Mouse (Mus musculus) limb, embryonic 15.5 days (tissue): ENCODE data around the gene Nccrp1. TPM values are rescaled to one million over a fixed set of nuclear protein-coding genes. Genes with fewer than 3 reads are reported as not detected.

Experiments used
- ATAC-seq: fragments of 200-750 bp; cut with Nextera tagmentation; 2 replicates; pipeline ENCODE4 v1.8.0; 2017; ENCODE audit warnings: low read depth, moderate TSS enrichment; ENCODE audit not compliant: insufficient number of reproducible peaks, low FRiP score, low TSS enrichment
- H3K27ac ChIP-seq: fragments of 300-500 bp; sonication (generic); 2 replicates; pipeline ENCODE4 v1.5.1; 2015; ENCODE audit warnings: moderate library complexity, mild to moderate bottlenecking, inconsistent platforms
- H3K27me3 ChIP-seq: fragments of 300-500 bp; sonication (generic); 2 replicates; pipeline ENCODE4 v1.6.1; 2015; ENCODE audit warnings: inconsistent platforms
- H3K36me3 ChIP-seq: fragments of 300-500 bp; sonication (generic); 2 replicates; pipeline ENCODE4 v1.6.1; 2015; ENCODE audit warnings: inconsistent platforms
- H3K4me1 ChIP-seq: fragments of 300-500 bp; sonication (generic); 2 replicates; pipeline ENCODE4 v1.6.1; 2015; ENCODE audit warnings: inconsistent platforms
- H3K4me2 ChIP-seq: fragments of 300-500 bp; sonication (generic); 2 replicates; pipeline ENCODE4 v1.6.1; 2015; ENCODE audit warnings: mild to moderate bottlenecking, inconsistent platforms
- H3K4me3 ChIP-seq: fragments of 300-500 bp; sonication (generic); 2 replicates; pipeline ENCODE4 v1.5.1; 2015; ENCODE audit warnings: mild to moderate bottlenecking, inconsistent platforms
- H3K9ac ChIP-seq: fragments of 300-500 bp; sonication (generic); 2 replicates; pipeline ENCODE4 v1.6.1; 2015; ENCODE audit warnings: inconsistent platforms
- H3K9me3 ChIP-seq: fragments of 300-500 bp; sonication (generic); 2 replicates; pipeline ENCODE4 v1.6.1; 2016; ENCODE audit warnings: inconsistent platforms
- WGBS: fragments of 180-500 bp; shearing (Covaris S2); methylation state at CpG from one replicate; pipeline ENCODE4 v1.1.7; 2015; 5-methylcytosine and 5-hydroxymethylcytosine counted together
- polyA plus RNA-seq: library from polyadenylated mRNA; unstranded; fragments of >200 nt; fragmentation: Nextera tagmentation; extraction: Ambion mirVana; gene quantifications from 2 replicates; pipeline ENCODE4 v1.2.1, GENCODE M21; 2015

Nccrp1 gene
- polyA plus RNA-seq, 1 experiment from 2014 or later, result 1.6 TPM

DNA sequence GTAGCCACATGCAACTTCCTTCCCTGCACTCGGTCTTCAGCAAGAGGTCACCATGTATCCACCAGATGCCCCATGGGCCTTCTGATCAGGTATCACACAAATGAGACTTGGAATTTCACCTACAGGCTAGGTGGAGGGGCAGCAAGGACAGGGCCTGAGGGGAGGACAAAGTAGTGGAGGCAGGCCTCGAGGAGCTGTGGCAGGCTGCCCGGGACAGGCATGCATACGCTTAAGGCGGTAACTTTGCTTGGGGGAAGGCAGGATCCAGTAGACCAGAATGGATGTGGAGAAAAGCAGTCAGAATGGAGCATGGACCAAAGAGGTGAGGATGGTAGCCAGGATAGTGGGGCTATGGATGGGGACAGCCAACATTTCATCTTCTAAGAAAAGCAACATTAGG lies 32.8 kb upstream of the Nccrp1 start:
- H3K4me2 ChIP-seq, result no peak overlapping the region
- no peak for ATAC-seq
- no peaks in the 10 kb centered on the region for H3K36me3 ChIP-seq
- peaks cover 59% of the 10 kb centered on the region for H3K4me1 ChIP-seq
- no peak overlapping the region for H3K4me3 ChIP-seq
- no peaks in the 10 kb centered on the region for H3K27me3 ChIP-seq
- no peak overlapping the region for H3K9ac ChIP-seq
- H3K27ac ChIP-seq, result no peak overlapping the region
- H3K9me3 ChIP-seq, result no peaks in the 10 kb centered on the region
- WGBS, result 65% methylated on average over 5 of the region's 5 CpGs

GRCm38 (mm10) chr7:28578543-28579053 lies 31.5 kb upstream of the Nccrp1 start:
- no peak overlapping the region for H3K4me2 ChIP-seq
- peak overlapping the region; percentile 58; the same call in 1 of the 2 replicates for H3K27ac ChIP-seq
- no peaks in the 10 kb centered on the region for H3K9me3 ChIP-seq
- H3K4me3 ChIP-seq, result no peak overlapping the region
- no peak overlapping the region for H3K9ac ChIP-seq
- 73% methylated on average over 5 of the region's 5 CpGs for WGBS
- no peaks in the 10 kb centered on the region for H3K36me3 ChIP-seq
- ATAC-seq, result no peak
- no peaks in the 10 kb centered on the region for H3K27me3 ChIP-seq
- peaks cover 47% of the 10 kb centered on the region for H3K4me1 ChIP-seq

- ATAC-seq, result no peak
- Histone ChIP-seq H3K36me3 (no peaks in the 10 kb centered on the region), H3K4me3 (no peak overlapping the region), H3K9ac (no peak overlapping the region), H3K4me1 (peaks cover 43% of the 10 kb centered on the region), H3K27ac (peak overlapping the region; percentile 58; the same call in 1 of the 2 replicates), H3K9me3 (no peaks in the 10 kb centered on the region), H3K4me2 (no peak overlapping the region), H3K27me3 (no peaks in the 10 kb centered on the region)
- WGBS, result 64% methylated on average over 9 of the region's 9 CpGs
These were observed 30.9 kb upstream of the Nccrp1 start for GRCm38 (mm10) chr7:28577826-28578542.

GRCm38 (mm10) chr7:28576271-28576914 lies 29.3 kb upstream of the Nccrp1 start:
- peak overlapping the region; percentile 72 for H3K27ac ChIP-seq
- H3K9ac ChIP-seq, result no peak overlapping the region
- H3K4me3 ChIP-seq, result no peak overlapping the region
- ATAC-seq, result peak; percentile 73
- no peaks in the 10 kb centered on the region for H3K36me3 ChIP-seq
- H3K27me3 ChIP-seq, result no peaks in the 10 kb centered on the region
- H3K9me3 ChIP-seq, result no peaks in the 10 kb centered on the region
- peaks cover 57% of the 10 kb centered on the region for H3K4me1 ChIP-seq
- 50% methylated on average over 5 of the region's 5 CpGs for WGBS
- no peak overlapping the region for H3K4me2 ChIP-seq

DNA sequence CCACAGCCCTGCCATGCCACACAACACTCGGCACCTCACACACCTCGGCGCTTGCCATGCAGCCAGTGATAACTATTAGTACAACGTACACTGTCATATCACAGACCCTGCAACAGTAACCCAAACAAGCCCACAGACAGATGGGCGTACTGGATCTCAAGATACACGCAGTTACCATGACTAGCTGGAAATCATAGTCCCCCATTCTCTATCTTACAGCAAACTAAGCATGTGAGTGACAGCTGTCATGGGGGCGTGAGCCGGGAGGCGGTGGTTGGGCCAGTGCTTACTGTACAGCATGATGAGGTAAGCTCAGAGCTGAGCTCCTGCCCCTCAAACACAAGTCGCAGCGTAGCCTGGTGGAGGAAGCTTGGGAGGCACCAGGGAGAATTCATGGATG lies 28.5 kb upstream of the Nccrp1 start:
- H3K9ac ChIP-seq, result no peak overlapping the region
- 77% methylated on average over 11 of the region's 11 CpGs for WGBS
- H3K9me3 ChIP-seq, result no peaks in the 10 kb centered on the region
- H3K36me3 ChIP-seq, result no peaks in the 10 kb centered on the region
- H3K27me3 ChIP-seq, result no peaks in the 10 kb centered on the region
- H3K4me3 ChIP-seq, result no peak overlapping the region
- no peak overlapping the region for H3K4me2 ChIP-seq
- H3K27ac ChIP-seq, result no peak overlapping the region
- ATAC-seq, result no peak
- H3K4me1 ChIP-seq, result peaks cover 65% of the 10 kb centered on the region

DNA sequence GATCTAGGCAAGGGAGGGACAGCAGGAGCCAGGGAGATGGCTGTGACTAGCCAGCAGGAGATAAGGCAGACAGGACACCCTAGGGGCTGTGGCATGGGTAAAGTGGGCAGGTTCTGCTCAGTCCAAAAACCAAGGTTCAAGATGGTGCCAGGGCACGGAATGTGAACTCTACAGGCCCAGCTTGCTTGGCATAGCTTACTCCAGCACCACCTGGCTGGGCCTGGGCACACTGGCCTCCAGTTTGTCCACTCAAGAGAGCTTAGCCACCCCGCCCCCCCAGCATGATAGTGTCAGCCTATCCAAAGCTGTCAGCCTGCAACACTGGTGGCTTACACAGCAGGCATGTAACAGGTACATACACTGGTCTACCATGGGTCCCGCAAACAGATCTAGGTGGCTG lies 26.2 kb upstream of the Nccrp1 start:
- no peak overlapping the region for H3K27ac ChIP-seq
- H3K36me3 ChIP-seq, result 0 out of 2 replicates have a peak, but pooled peaks cover 2% of the 10 kb centered on the region
- H3K27me3 ChIP-seq, result no peaks in the 10 kb centered on the region
- WGBS, result 93% methylated on average over 3 of the region's 3 CpGs
- no peaks in the 10 kb centered on the region for H3K9me3 ChIP-seq
- ATAC-seq, result no peak
- H3K4me1 ChIP-seq, result peaks cover 62% of the 10 kb centered on the region
- H3K4me2 ChIP-seq, result no peak overlapping the region
- H3K4me3 ChIP-seq, result no peak overlapping the region
- no peak overlapping the region for H3K9ac ChIP-seq

GRCm38 (mm10) chr7:28572689-28573088 lies 25.6 kb upstream of the Nccrp1 start:
- Histone ChIP-seq H3K4me3 (no peak overlapping the region), H3K27ac (no peak overlapping the region), H3K4me1 (peaks cover 61% of the 10 kb centered on the region), H3K9ac (no peak overlapping the region), H3K27me3 (no peaks in the 10 kb centered on the region), H3K9me3 (no peaks in the 10 kb centered on the region), H3K36me3 (peaks cover 7% of the 10 kb centered on the region), H3K4me2 (no peak overlapping the region)
- WGBS, result 79% methylated on average over 5 of the region's 5 CpGs
- no peak for ATAC-seq

GRCm38 (mm10) chr7:28570982-28571682 lies 24.1 kb upstream of the Nccrp1 start:
- Histone ChIP-seq H3K27me3 (no peaks in the 10 kb centered on the region), H3K9ac (no peak overlapping the region), H3K4me2 (no peak overlapping the region; the same call in 1 of the 2 replicates), H3K27ac (peak overlapping the region; percentile 39), H3K4me1 (peaks cover 45% of the 10 kb centered on the region), H3K9me3 (no peaks in the 10 kb centered on the region), H3K36me3 (peaks cover 23% of the 10 kb centered on the region), H3K4me3 (no peak overlapping the region)
- WGBS, result 31% methylated on average over 5 of the region's 5 CpGs
- no peak for ATAC-seq

- Histone ChIP-seq H3K4me3 (no peak overlapping the region), H3K9ac (no peak overlapping the region), H3K4me1 (peaks cover 39% of the 10 kb centered on the region), H3K27me3 (no peaks in the 10 kb centered on the region), H3K36me3 (peaks cover 30% of the 10 kb centered on the region), H3K9me3 (no peaks in the 10 kb centered on the region), H3K27ac (peak overlapping the region; percentile 39), H3K4me2 (peak overlapping the region; percentile 5)
- 46% methylated on average over 12 of the region's 12 CpGs for WGBS
- ATAC-seq, result no peak
These were observed 23.4 kb upstream of the Nccrp1 start for GRCm38 (mm10) chr7:28570291-28570981.

DNA sequence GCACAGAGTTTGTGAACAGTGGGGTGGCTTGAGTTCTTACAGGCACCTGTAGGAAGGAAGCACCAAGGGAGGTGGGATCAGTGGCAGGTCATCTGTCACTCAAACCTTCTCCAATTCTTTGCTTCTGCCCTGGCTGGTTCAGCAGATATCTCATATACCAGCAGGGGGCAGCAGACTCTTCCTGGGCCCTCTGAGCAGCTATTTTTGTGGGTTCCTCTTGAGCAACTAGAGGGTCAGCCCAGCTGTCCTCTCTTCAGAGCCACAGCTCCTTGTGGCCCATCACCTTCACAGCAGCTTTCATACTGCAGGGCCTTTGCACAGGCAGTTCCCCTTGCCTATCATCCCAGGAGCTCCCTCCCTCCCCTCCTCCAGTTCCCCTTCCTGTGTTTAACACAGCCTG lies 21.2 kb upstream of the Nccrp1 start:
- H3K9ac ChIP-seq, result no peak overlapping the region
- H3K36me3 ChIP-seq, result peaks cover 52% of the 10 kb centered on the region
- no peak overlapping the region for H3K4me3 ChIP-seq
- H3K27me3 ChIP-seq, result no peaks in the 10 kb centered on the region
- ATAC-seq, result no peak
- H3K4me2 ChIP-seq, result no peak overlapping the region
- no peaks in the 10 kb centered on the region for H3K9me3 ChIP-seq
- H3K4me1 ChIP-seq, result peaks cover 35% of the 10 kb centered on the region
- no peak overlapping the region for H3K27ac ChIP-seq

DNA sequence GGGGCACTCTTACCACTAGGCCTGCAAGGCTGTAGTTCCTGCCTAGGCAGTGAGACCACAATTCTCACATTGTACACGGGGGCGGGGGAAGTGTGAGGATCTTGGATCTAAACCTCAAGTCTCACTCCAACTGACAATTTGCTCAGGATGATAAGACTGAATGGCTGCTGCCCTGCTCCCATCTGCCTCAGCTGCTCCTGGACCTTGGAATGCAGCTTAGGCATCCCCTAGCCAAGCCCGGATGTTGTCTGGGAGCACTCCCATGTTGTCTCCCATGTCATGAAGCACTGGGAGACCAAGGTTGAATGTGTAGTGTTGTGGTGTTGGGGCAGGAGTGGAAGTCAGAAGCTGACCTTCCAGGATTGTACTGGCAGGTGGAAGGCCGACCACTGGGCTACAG lies 20.5 kb upstream of the Nccrp1 start:
- H3K27me3 ChIP-seq, result no peaks in the 10 kb centered on the region
- peaks cover 59% of the 10 kb centered on the region for H3K36me3 ChIP-seq
- H3K4me1 ChIP-seq, result peaks cover 32% of the 10 kb centered on the region
- H3K4me2 ChIP-seq, result no peak overlapping the region
- no peak overlapping the region for H3K4me3 ChIP-seq
- 90% methylated on average over 4 of the region's 4 CpGs for WGBS
- ATAC-seq, result no peak
- no peak overlapping the region for H3K9ac ChIP-seq
- H3K27ac ChIP-seq, result no peak overlapping the region
- H3K9me3 ChIP-seq, result no peaks in the 10 kb centered on the region
